Mouse (Mus musculus) naive thymus-derived CD4-positive, alpha-beta T cell, adult 2 months (primary cell): ENCODE measurements around the gene Sars2.

Source experiments
- DNase-seq: peaks from one replicate; pipeline ENCODE4 v3.0.0-alpha.2; 2011; ENCODE audit warnings: low read depth

Sars2 gene

GRCm38 (mm10) chr7:28727649-28728340 lies 14.0 kb upstream of the Sars2 start:
- DNase-seq, result no peak

GRCm38 (mm10) chr7:28732341-28733142 lies 9.2 kb upstream of the Sars2 start:
- peak; percentile 82 for DNase-seq

- DNase-seq, result no peak
Measured at GRCm38 (mm10) chr7:28733211-28733610, 8.6 kb upstream of the Sars2 start.

GRCm38 (mm10) chr7:28735701-28736100 lies 6.1 kb upstream of the Sars2 start:
- no peak for DNase-seq

- DNase-seq, result no peak
Measured at GRCm38 (mm10) chr7:28739829-28740228, 2.0 kb upstream of the Sars2 start.

GRCm38 (mm10) chr7:28740949-28741348 lies 843 bp upstream of the Sars2 start:
- DNase-seq, result peak; percentile 46

- DNase-seq, result no peak
Measured at GRCm38 (mm10) chr7:28741368-28741708, 454 bp upstream of the Sars2 start.

GRCm38 (mm10) chr7:28749935-28750334 lies 8.1 kb downstream of the Sars2 start:
- no peak for DNase-seq

- DNase-seq, result no peak
Measured at GRCm38 (mm10) chr7:28756079-28756478, 14.3 kb downstream of the Sars2 start, which contains the start of gene Ccer2. Gene Ccer2, plus strand, starts transcription at chr7:28756174.

- DNase-seq, result no peak
Measured at GRCm38 (mm10) chr7:28758623-28759022, 16.8 kb downstream of the Sars2 start.

GRCm38 (mm10) chr7:28761907-28762306 lies 20.1 kb downstream of the Sars2 start:
- DNase-seq, result no peak

- no peak for DNase-seq
Measured at GRCm38 (mm10) chr7:28765211-28765610, 23.4 kb downstream of the Sars2 start.

GRCm38 (mm10) chr7:28766173-28766879 lies 24.5 kb downstream of the Sars2 start, which contains the start of gene Sirt2:
Gene Sirt2, plus strand, starts transcription at chr7:28766735.
- peak; percentile 98 for DNase-seq

- peak; percentile 48 for DNase-seq
Measured at GRCm38 (mm10) chr7:28766910-28767309, 25.1 kb downstream of the Sars2 start.

GRCm38 (mm10) chr7:28767462-28767965 lies 25.7 kb downstream of the Sars2 start, which contains the start of gene Nfkbib:
Gene Nfkbib, minus strand, starts transcription at chr7:28767512.
- DNase-seq, result no peak

GRCm38 (mm10) chr7:28769414-28769958 lies 27.7 kb downstream of the Sars2 start:
- no peak for DNase-seq

- no peak for DNase-seq
Measured at GRCm38 (mm10) chr7:28770309-28770708, 28.5 kb downstream of the Sars2 start.

- DNase-seq, result no peak
Measured at GRCm38 (mm10) chr7:28771867-28772266, 30.1 kb downstream of the Sars2 start.

- DNase-seq, result no peak
Measured at GRCm38 (mm10) chr7:28773163-28773562, 31.4 kb downstream of the Sars2 start.

GRCm38 (mm10) chr7:28774164-28774563 lies 32.4 kb downstream of the Sars2 start:
- no peak for DNase-seq

GRCm38 (mm10) chr7:28775129-28775528 lies 33.3 kb downstream of the Sars2 start:
- no peak for DNase-seq

- no peak for DNase-seq
Measured at GRCm38 (mm10) chr7:28778825-28779224, 37.0 kb downstream of the Sars2 start.
